ENCODE assay signal across 9 mouse cellular contexts in the genomic region with DNA sequence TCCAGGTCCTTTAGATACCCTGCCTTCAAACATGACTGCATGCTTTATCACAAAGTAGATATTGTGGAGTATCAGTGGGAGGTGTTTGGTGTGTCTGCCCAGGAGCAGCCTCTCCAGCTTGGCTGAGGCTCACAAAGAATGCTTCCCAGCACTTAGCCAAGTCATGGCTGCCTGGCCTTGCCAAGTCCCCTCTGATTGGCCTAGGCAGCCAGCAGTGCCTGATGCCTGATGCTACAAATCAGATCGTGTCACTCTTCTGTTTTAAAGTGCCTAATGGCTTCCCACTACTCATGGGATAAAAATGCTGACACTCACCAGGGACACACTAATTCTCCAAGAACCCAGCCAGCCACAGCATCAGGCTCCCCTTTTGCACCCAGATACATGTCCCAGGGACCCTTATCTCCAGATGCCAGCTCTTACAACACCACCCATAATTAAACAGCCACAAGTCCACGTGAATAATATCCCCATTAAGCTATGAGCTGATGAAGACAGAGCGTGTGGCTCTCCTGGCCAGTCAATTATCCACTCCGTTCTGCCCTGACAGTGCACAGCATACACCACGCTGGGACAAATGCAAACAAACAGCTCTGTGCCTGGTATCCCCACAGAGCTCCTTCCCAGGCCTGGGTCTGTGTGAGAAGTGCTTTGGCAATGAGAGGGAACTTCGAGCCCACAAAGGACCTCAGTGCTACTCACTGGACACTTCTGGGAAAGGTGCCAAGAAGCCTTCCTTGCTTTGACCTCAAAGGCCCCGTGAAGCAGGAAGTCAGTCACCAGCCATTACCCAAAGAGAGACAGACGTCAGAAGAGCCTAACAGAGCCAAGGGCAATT.
DNase-seq lines count a peak whose midpoint lies in the region; ATAC-seq and TF ChIP-seq lines count a peak whose summit lies in the region.
"Had no signal": no experiment of that assay in that cellular context is flagged by ENCODE, and none has a peak within 500 bp of the region (broad histone marks: within the 10 kb centered on the region; RNA-seq: fewer than 3 reads in every experiment).

No protein-coding gene starts in this region.

- no peaks in the 10 kb centered on the region for H3K9me3 ChIP-seq in hindbrain, postnatal 0 days (ENCODE audit: low read length)
- no peaks in the 10 kb centered on the region for H3K9me3 ChIP-seq in stomach, embryonic 15.5 days

- 20% methylated on average over 8 of the region's 8 CpGs for WGBS in bone marrow, adult 2 months
- 14% methylated on average over 8 of the region's 8 CpGs for WGBS in hindbrain, postnatal 0 days
- WGBS in stomach, embryonic 15.5 days, result 29% methylated on average over 8 of the region's 8 CpGs

- no peak for TF ChIP-seq POLR2A in bone marrow, adult 2 months (IDR thresholded peaks at IDR 0.05; ENCODE audit: borderline replicate concordance, control insufficient read depth, low read depth, low read length)

- no peaks in the 10 kb centered on the region; the same call in 1 of the 2 replicates for H3K36me3 ChIP-seq in hindbrain, postnatal 0 days (ENCODE audit: insufficient read depth, low read length)
- H3K36me3 ChIP-seq in stomach, embryonic 15.5 days, result no peaks in the 10 kb centered on the region

- no peaks in the 10 kb centered on the region for H3K27me3 ChIP-seq in hindbrain, postnatal 0 days (ENCODE audit: insufficient read depth, low read length)
- H3K27me3 ChIP-seq in stomach, embryonic 15.5 days (replicated peaks), result no peaks in the 10 kb centered on the region
- H3K27me3 ChIP-seq: CH12.LX had no signal

- intact Hi-C loops in left cerebral cortex, postnatal 4 days (cut with DNase I), result no loop called here

- ATAC-seq in granulocyte monocyte progenitor cell, adult 5-6 weeks (replicated peaks; ENCODE audit: poor library complexity, severe bottlenecking), result peak; percentile 86
- ATAC-seq in hindbrain, postnatal 0 days, result peak; percentile 91
- peak; percentile 92 for ATAC-seq in megakaryocyte, adult 5-6 weeks (ENCODE audit: poor library complexity, severe bottlenecking)
- peak; percentile 66 for ATAC-seq in stomach, embryonic 15.5 days (ENCODE audit: insufficient read depth, low FRiP score, low read depth)

- peak overlapping the region; percentile 50 for H3K27ac ChIP-seq in bone marrow, adult 2 months (ENCODE audit: control insufficient read depth, insufficient read depth, low read depth, low read length, poor library complexity)
- H3K27ac ChIP-seq in hindbrain, postnatal 0 days, result peak overlapping the region; percentile 51
- peak overlapping the region; percentile 58 for H3K27ac ChIP-seq in stomach, embryonic 15.5 days

- peaks cover 1% of the 10 kb centered on the region for H3K4me1 ChIP-seq in bone marrow, adult 2 months (ENCODE audit: control insufficient read depth, insufficient read depth, low read length)
- H3K4me1 ChIP-seq in hindbrain, postnatal 0 days (ENCODE audit: insufficient read depth, low read length), result peaks cover 22% of the 10 kb centered on the region; the same call in 1 of the 2 replicates
- H3K4me1 ChIP-seq in stomach, embryonic 15.5 days, result peaks cover 10% of the 10 kb centered on the region; the same call in 1 of the 2 replicates

- no peak for TF ChIP-seq CTCF in bone marrow, adult 2 months (IDR thresholded peaks at IDR 0.05; ENCODE audit: control insufficient read depth, insufficient read depth, low read length)
- no peak for TF ChIP-seq CTCF in hindbrain, postnatal 0 days (IDR thresholded peaks at IDR 0.05; ENCODE audit: low read depth)

- H3K9ac ChIP-seq in hindbrain, postnatal 0 days (replicated peaks; ENCODE audit: low read length), result no peak overlapping the region
- no peak overlapping the region for H3K9ac ChIP-seq in stomach, embryonic 15.5 days

- no peak overlapping the region for H3K4me3 ChIP-seq in bone marrow, adult 2 months (replicated peaks; ENCODE audit: control insufficient read depth, low read depth, low read length)
- no peak overlapping the region for H3K4me3 ChIP-seq in hindbrain, postnatal 0 days (ENCODE audit: low read length)
- no peak overlapping the region for H3K4me3 ChIP-seq in stomach, embryonic 15.5 days (replicated peaks)

- peak; percentile 18 for DNase-seq in embryo, embryonic 11 days
- DNase-seq in embryo, embryonic 10 days (ENCODE audit: low spot score), result no peak
- peak; percentile 89 for DNase-seq in hindbrain, postnatal 0 days (ENCODE audit: low spot score)
- peak; percentile 41 for DNase-seq in left cerebral cortex, postnatal 4 days

- H3K4me2 ChIP-seq in hindbrain, postnatal 0 days (ENCODE audit: low read depth, low read length), result no peak overlapping the region
- no peak overlapping the region for H3K4me2 ChIP-seq in stomach, embryonic 15.5 days
